Mouse (Mus musculus) retina, postnatal 7 days (tissue): ENCODE measurements around the gene Erap1.
A peak's percentile ranks its signal among the peaks of the same experiment; 100 is the strongest.
"Not testable (repeated sequence)": the region's sequence is repeated elsewhere in the genome, so short reads cannot be mapped to it uniquely, and the experiment has no call there.

ENCODE experiments used
- DNase-seq: peaks from one replicate; pipeline ENCODE4 v3.0.0-alpha.2; 2012; ENCODE audit warnings: low read depth, low spot score

The Erap1 gene

GRCm38 (mm10) chr13:74638793-74639711, at the start of gene Erap1:
TSS of gene Erap1 (plus strand) at chr13:74639568.
- peak; percentile 37 for DNase-seq

- not testable (repeated sequence) for DNase-seq
Measured at GRCm38 (mm10) chr13:74591401-74591821, 48.0 kb upstream of the Erap1 start.

GRCm38 (mm10) chr13:74591828-74592227, 47.5 kb upstream of the Erap1 start:
- DNase-seq, result not testable (repeated sequence)

- DNase-seq, result not testable (repeated sequence)
Measured at GRCm38 (mm10) chr13:74597022-74597421, 42.3 kb upstream of the Erap1 start.

- not testable (repeated sequence) for DNase-seq
Measured at GRCm38 (mm10) chr13:74601776-74602175, 37.6 kb upstream of the Erap1 start.

- DNase-seq, result peak; percentile 40
Measured at GRCm38 (mm10) chr13:74617163-74618019, 22.0 kb upstream of the Erap1 start.

GRCm38 (mm10) chr13:74632327-74632726, 7.0 kb upstream of the Erap1 start:
- no peak for DNase-seq

GRCm38 (mm10) chr13:74632857-74633256, 6.5 kb upstream of the Erap1 start:
- DNase-seq, result no peak

- peak; percentile 45 for DNase-seq
Measured at GRCm38 (mm10) chr13:74639712-74640522, 549 bp downstream of the Erap1 start.

- not testable (repeated sequence) for DNase-seq
Measured at GRCm38 (mm10) chr13:74640523-74640920, 1.2 kb downstream of the Erap1 start.

- DNase-seq, result no peak
Measured at GRCm38 (mm10) chr13:74695497-74696193, 56.3 kb downstream of the Erap1 start.

GRCm38 (mm10) chr13:74696225-74696624, 56.9 kb downstream of the Erap1 start:
- DNase-seq, result no peak

GRCm38 (mm10) chr13:74719002-74719401, 79.6 kb downstream of the Erap1 start:
- no peak for DNase-seq

- no peak for DNase-seq
Measured at GRCm38 (mm10) chr13:74733726-74734125, 94.4 kb downstream of the Erap1 start.

- DNase-seq, result no peak
Measured at GRCm38 (mm10) chr13:74735834-74736233, 96.5 kb downstream of the Erap1 start.

- DNase-seq, result no peak
Measured at GRCm38 (mm10) chr13:74736396-74736795, 97.0 kb downstream of the Erap1 start.
